Mouse (Mus musculus) G1E (cell line): Measurements from ENCODE around the gene Zfyve26. TPM values are rescaled to one million over a fixed set of nuclear protein-coding genes. Genes with fewer than 3 reads are reported as not detected.

Experiments used
- ATAC-seq: 2 replicates; pipeline ENCODE4 v1.8.0; 2016; ENCODE audit warnings: mild to moderate bottlenecking; ENCODE audit not compliant: insufficient number of reproducible peaks, poor library complexity, low FRiP score, severe bottlenecking; ENCODE audit errors: extremely low read depth
- DNase-seq: peaks from one replicate; pipeline ENCODE4 v3.0.0; 2012; ENCODE audit warnings: low spot score
- H3K27me3 ChIP-seq: 2 replicates; pipeline ENCODE4 v1.6.1; 2012; ENCODE audit warnings: mild to moderate bottlenecking, low read length, inconsistent platforms; ENCODE audit not compliant: insufficient read depth
- H3K36me3 ChIP-seq: replicated peaks from 2 replicates; pipeline ENCODE3; 2012; ENCODE audit warnings: mild to moderate bottlenecking, inconsistent platforms
- H3K4me1 ChIP-seq: 2 replicates; pipeline ENCODE4 v1.6.1; 2012; ENCODE audit warnings: low read depth, low read length, inconsistent platforms, mixed read lengths; ENCODE audit not compliant: insufficient read depth
- H3K4me3 ChIP-seq: 2 replicates; pipeline ENCODE4 v1.5.1; 2012; ENCODE audit warnings: low read depth, mild to moderate bottlenecking, inconsistent platforms, low read length, moderate library complexity, mixed read lengths
- H3K9me3 ChIP-seq: replicated peaks from 2 replicates; pipeline ENCODE4 v1.6.1; 2012; ENCODE audit warnings: inconsistent platforms
- CTCF ChIP-seq: IDR thresholded peaks from 2 replicates; pipeline ENCODE4 v1.5.1; 2012; ENCODE audit warnings: low read depth, low read length, inconsistent platforms, mixed read lengths
- GATA1 ChIP-seq: IDR thresholded peaks from 2 replicates; pipeline ENCODE4 v1.6.1; 2012; ENCODE audit warnings: borderline replicate concordance, low read length, inconsistent platforms, mixed read lengths
- GATA2 ChIP-seq: IDR thresholded peaks from 2 replicates; pipeline ENCODE4 v1.6.1; 2012; ENCODE audit warnings: low read depth, low read length, inconsistent platforms, borderline replicate concordance
- POLR2AphosphoS5 ChIP-seq: IDR thresholded peaks from 2 replicates; pipeline ENCODE4 v1.6.1; 2012; ENCODE audit warnings: low read depth, low read length, inconsistent platforms; ENCODE audit not compliant: insufficient replicate concordance
- TAL1 ChIP-seq: conservative IDR thresholded peaks from 2 replicates; pipeline ENCODE4 v1.6.1; 2012; ENCODE audit warnings: low read depth, low read length, inconsistent platforms, mixed read lengths
- polyA plus RNA-seq: library from polyadenylated mRNA; stranded (reverse); fragments of >175 nt; gene quantifications from 2 replicates; pipeline ENCODE4 v1.2.3, GENCODE M21; 2012
- total RNA-seq, 2 experiments: library from RNA; stranded (forward) in 1 of 2; stranded (reverse) in 1 of 2; fragments of 200-1000 nt in 1 of 2; fragments of >200 nt in 1 of 2; fragmentation: Nextera tagmentation in 1 of 2; gene quantifications; 2 replicates each; pipeline ENCODE4 v1.2.3; 2014 to 2017

Gene Zfyve26
- total and polyA plus RNA-seq, 3 experiments, result 9.6 to 93.5 (median 52.3) TPM

DNA sequence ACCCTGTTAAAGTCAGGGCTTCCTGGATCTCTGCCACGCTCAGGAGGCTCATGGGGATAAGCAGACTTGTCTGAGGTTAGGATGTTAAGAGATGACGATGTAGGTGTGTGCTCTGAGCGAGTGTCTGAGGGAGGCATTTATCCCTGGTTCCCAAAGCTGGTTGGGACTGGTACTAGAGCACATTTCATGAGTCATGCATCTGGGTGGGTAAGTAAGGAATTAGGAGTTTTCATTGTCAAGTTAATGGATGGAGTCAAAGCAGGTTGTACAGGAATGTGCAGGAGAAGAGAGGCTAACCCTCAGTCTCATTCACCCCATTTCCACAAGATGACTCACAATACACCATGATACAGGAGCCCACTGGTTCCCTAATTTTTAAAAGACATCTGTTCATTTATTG lies 48.0 kb downstream of the Zfyve26 start:
- ATAC-seq, result no peak
- no peaks in the 10 kb centered on the region for H3K9me3 ChIP-seq
- H3K4me3 ChIP-seq, result no peak overlapping the region
- H3K36me3 ChIP-seq, result peaks cover 92% of the 10 kb centered on the region
- H3K27me3 ChIP-seq, result no peaks in the 10 kb centered on the region
- TF ChIP-seq POLR2AphosphoS5, result no peak
- TF ChIP-seq GATA2, result no peak
- TF ChIP-seq CTCF, result no peak
- TF ChIP-seq GATA1, result no peak
- TF ChIP-seq TAL1, result no peak
- peaks cover 6% of the 10 kb centered on the region for H3K4me1 ChIP-seq
- no peak for DNase-seq

DNA sequence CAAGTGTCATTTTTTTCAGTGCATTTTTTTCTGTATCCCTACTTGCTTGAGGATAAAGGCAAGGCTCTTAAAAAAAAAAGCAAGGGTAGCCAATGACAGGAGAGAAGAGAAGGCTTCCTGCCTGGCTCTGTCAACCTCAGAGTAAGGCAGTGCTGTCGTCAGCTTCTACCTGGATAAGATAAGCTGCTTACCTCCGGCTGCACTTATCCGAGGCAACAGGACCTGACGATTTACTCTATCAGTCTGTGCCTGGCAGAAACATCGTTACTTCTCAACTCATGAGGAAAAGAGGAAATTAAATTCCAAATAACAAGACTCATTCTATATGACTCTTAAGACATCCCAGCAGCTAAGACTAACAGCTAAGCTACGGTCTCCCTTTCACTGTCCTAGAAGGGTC lies 53.2 kb downstream of the Zfyve26 start:
- peaks cover 95% of the 10 kb centered on the region for H3K36me3 ChIP-seq
- no peak for TF ChIP-seq TAL1
- no peak for TF ChIP-seq CTCF
- TF ChIP-seq GATA2, result no peak
- TF ChIP-seq POLR2AphosphoS5, result no peak
- no peak for TF ChIP-seq GATA1
- H3K4me1 ChIP-seq, result peaks cover 6% of the 10 kb centered on the region
- H3K9me3 ChIP-seq, result no peaks in the 10 kb centered on the region
- no peak overlapping the region for H3K4me3 ChIP-seq
- ATAC-seq (no peak), DNase-seq (no peak)
- no peaks in the 10 kb centered on the region for H3K27me3 ChIP-seq

DNA sequence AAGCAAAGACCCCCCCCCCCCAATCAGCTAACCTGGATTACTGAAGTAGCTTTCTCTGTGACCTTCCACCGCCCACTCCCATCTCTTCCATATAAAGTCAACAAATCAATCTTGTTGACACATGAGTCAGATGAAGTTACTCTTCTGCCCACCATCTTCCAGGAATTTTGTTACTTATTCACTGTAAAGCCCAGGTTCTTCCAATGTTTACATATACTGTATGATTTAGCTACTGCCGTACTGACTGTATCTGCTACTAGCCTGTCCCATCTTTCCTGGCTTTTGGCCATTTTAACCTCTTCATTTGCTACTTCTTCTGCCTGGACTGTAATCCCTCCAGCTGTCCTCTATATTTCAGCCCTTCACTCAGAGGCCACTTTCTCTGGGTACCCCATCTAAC lies 54.1 kb downstream of the Zfyve26 start:
- Histone ChIP-seq H3K27me3 (no peaks in the 10 kb centered on the region), H3K9me3 (no peaks in the 10 kb centered on the region), H3K36me3 (peaks cover 96% of the 10 kb centered on the region), H3K4me1 (peaks cover 6% of the 10 kb centered on the region), H3K4me3 (no peak overlapping the region)
- ATAC-seq (no peak), DNase-seq (no peak)
- TF ChIP-seq GATA1 (no peak), TAL1 (no peak), GATA2 (no peak), CTCF (no peak), POLR2AphosphoS5 (no peak)

DNA sequence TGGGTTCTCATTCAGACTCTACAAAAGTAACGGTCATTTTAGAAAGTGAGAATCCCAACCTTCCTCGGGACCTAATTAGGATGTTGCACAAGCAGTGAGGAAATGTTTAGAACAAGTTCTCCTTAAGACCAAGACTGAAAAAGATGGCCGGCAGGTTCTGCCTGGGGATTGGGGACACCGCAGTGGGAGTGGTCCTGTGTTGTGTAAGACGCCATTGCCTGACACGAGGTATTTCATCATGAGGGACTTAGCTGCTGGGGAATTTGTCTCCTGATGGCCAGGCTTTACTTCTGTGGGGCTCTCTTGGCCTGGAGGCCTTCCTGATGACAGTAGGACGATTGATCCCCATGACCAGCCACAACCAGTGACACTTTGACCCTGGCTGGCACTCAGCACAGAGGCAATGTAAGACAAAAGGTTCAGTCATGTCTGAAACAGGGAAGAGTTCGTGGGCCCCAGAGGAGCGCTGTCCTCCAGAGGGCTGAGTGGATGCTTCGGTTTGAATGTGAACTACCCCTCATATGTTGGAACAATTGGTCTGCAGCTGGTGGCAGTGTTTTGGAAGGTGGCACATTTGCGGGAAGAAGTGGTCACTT lies 60.5 kb downstream of the Zfyve26 start:
- Histone ChIP-seq H3K4me1 (no peaks in the 10 kb centered on the region), H3K27me3 (no peaks in the 10 kb centered on the region), H3K36me3 (peaks cover 81% of the 10 kb centered on the region), H3K9me3 (no peaks in the 10 kb centered on the region), H3K4me3 (no peak overlapping the region)
- ATAC-seq (no peak), DNase-seq (no peak)
- TF ChIP-seq TAL1 (no peak), POLR2AphosphoS5 (no peak), CTCF (no peak), GATA2 (no peak), GATA1 (no peak)

DNA sequence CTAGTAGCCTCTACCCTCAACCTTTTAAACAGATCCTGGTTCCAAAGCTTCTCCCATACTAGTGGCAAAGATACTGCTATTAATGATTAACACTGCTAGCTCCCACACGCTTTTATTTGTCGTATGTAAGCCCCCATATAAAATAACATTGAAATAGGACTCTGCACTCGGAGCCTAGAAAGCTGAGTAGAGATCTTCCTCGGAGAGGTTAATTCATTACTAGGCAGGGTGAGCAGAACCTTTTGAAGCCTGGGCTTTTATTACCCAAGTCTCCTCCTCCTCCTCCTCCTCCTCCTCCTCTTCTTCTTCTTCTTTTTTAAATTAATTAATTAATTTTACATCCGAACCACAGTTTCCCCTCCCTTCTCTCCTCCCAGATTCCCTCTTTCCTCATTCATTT lies 78.6 kb downstream of the Zfyve26 start:
- Histone ChIP-seq H3K4me1 (no peaks in the 10 kb centered on the region), H3K4me3 (no peak overlapping the region), H3K9me3 (no peaks in the 10 kb centered on the region), H3K27me3 (peaks cover 65% of the 10 kb centered on the region), H3K36me3 (no peaks in the 10 kb centered on the region)
- TF ChIP-seq TAL1, result no peak
- no peak for ATAC-seq
- DNase-seq, result no peak

DNA sequence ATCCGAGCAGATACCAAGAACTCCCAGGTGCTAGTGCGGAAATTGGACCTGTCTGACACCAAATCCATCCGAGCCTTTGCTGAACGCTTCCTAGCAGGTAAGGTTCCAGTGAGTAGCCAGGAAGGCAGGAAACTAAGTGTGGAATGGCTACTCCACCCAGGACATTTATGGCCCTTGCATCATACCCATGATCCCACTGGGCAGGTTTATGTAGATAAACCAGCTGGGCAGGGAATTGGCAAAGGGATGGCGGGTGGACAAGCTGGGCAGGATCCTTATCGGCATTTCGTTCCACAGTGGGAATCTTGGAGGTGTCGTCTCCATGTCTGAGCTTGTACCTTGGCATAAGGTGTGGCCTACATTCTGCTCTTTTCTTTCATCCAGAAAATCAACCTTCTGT lies 84.7 kb downstream of the Zfyve26 start:
- no peak for DNase-seq
- no peaks in the 10 kb centered on the region for H3K9me3 ChIP-seq
- H3K27me3 ChIP-seq, result peaks cover 58% of the 10 kb centered on the region
- no peak overlapping the region for H3K4me3 ChIP-seq
- ATAC-seq, result no peak
- no peaks in the 10 kb centered on the region for H3K36me3 ChIP-seq
- TF ChIP-seq GATA2, result no peak
- no peak for TF ChIP-seq GATA1
- TF ChIP-seq CTCF, result no peak
- no peak for TF ChIP-seq TAL1
- TF ChIP-seq POLR2AphosphoS5, result no peak
- peaks cover 6% of the 10 kb centered on the region; the same call in 1 of the 2 replicates for H3K4me1 ChIP-seq
